Mouse (Mus musculus) bone marrow macrophage, adult 2 months (primary cell): Measurements from ENCODE around the gene Pbld2. TPM values are rescaled to one million over a fixed set of nuclear protein-coding genes. Genes with fewer than 3 reads are reported as not detected.

Source experiments
- H3K27ac ChIP-seq: 2 replicates; pipeline ENCODE4 v1.5.1; 2012; ENCODE audit warnings: low read depth, low read length; ENCODE audit not compliant: insufficient read depth
- H3K4me1 ChIP-seq: 2 replicates; pipeline ENCODE4 v1.6.1; 2012; ENCODE audit warnings: low read length; ENCODE audit not compliant: control insufficient read depth, insufficient read depth
- H3K4me3 ChIP-seq: 2 replicates; pipeline ENCODE4 v1.5.1; 2012; ENCODE audit warnings: mild to moderate bottlenecking, low read length, moderate library complexity; ENCODE audit not compliant: insufficient read depth
- CTCF ChIP-seq: IDR thresholded peaks from 2 replicates; pipeline ENCODE4 v1.5.1; 2012; ENCODE audit warnings: low read depth, mild to moderate bottlenecking, low read length, moderate library complexity
- POLR2A ChIP-seq: IDR thresholded peaks from 2 replicates; pipeline ENCODE4 v1.6.1; 2012; ENCODE audit warnings: mild to moderate bottlenecking, low read depth, low read length, borderline replicate concordance
- polyA plus RNA-seq: library from polyadenylated mRNA; stranded (reverse); fragments of >200 nt; gene quantifications from 2 replicates; pipeline ENCODE4 v1.2.4, GENCODE M21; 2012; ENCODE audit not compliant: missing spikeins, insufficient read depth, insufficient read length

Gene Pbld2
- polyA plus RNA-seq, 1 experiment = 0.24 TPM

GRCm38 (mm10) chr10:63089758-63090571 lies 65.8 kb downstream of the Pbld2 start:
- Histone ChIP-seq H3K4me1 (no peaks in the 10 kb centered on the region), H3K4me3 (no peak overlapping the region), H3K27ac (no peak overlapping the region)
- TF ChIP-seq POLR2A (no peak), CTCF (no peak)

GRCm38 (mm10) chr10:63091915-63092314 lies 67.8 kb downstream of the Pbld2 start:
- no peaks in the 10 kb centered on the region for H3K4me1 ChIP-seq
- TF ChIP-seq CTCF (no peak), POLR2A (no peak)
- H3K27ac ChIP-seq = no peak overlapping the region
- H3K4me3 ChIP-seq = no peak overlapping the region

DNA sequence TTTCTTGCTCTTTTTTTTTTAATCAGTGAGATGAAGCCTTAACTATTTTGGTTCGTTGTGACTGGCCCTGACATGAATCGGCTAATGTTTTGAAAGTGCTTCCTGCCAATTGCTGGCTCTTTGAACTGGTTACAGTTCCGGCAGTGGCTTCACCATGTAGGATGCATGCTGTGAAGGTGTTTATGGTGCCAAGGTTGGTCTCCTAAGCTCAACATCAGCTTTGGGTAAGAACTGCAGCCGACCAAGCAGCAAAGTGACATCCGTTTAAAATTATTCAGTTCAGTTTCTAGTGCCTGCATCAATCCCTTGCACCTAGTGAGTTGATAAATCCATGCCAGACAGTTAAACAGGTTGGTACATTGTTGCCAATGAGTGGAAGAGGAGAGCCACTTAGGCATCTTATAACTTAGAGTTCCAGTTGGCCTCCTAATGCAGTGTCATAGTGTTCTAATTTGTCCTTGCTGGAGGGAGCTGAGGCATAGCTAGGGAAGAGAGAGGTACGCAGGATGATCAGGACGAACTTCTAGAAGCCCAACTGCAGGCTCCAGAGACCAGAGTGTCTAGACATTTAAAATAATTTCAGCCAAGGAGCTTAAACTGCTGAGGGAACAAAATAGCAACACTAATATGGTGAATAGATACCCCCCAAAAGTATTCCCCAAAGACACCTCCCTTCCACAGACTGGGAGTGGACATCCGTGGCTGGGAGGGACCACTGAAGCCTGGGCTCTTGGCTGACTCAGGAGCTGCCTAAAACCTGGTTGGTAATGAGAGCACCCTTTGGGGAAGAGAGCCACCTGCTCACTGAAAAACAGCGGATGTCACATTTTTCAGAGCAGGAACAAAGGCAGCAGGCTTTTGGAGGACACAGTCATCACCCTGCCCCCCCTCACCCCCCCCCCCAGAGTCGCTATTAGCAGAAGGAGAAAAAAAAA lies 68.8 kb downstream of the Pbld2 start:
- TF ChIP-seq CTCF = no peak
- TF ChIP-seq POLR2A = no peak
- Histone ChIP-seq H3K27ac (no peak overlapping the region), H3K4me3 (no peak overlapping the region), H3K4me1 (no peaks in the 10 kb centered on the region)

DNA sequence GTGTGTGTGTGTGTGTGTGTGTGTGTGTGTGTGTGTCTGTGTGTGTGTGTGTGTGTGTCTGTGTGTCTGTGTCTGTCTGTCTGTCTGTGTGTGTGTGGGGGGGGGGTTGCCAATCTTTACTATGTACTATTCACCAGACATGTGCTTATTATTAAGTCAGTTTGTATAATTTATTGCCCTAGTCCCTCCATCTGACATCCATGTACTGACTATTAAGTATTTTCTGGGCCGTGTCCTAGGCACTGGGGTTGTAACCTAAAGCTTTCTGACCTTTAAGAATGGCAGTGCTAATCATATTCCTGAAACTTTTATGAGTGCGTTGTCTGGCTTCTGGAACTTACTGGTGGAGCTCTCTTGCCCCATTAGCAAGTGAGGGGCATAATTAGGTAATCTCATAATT lies 72.6 kb downstream of the Pbld2 start:
- no peak overlapping the region for H3K4me3 ChIP-seq
- H3K27ac ChIP-seq = no peak overlapping the region
- no peak for TF ChIP-seq POLR2A
- TF ChIP-seq CTCF = no peak
- no peaks in the 10 kb centered on the region for H3K4me1 ChIP-seq

DNA sequence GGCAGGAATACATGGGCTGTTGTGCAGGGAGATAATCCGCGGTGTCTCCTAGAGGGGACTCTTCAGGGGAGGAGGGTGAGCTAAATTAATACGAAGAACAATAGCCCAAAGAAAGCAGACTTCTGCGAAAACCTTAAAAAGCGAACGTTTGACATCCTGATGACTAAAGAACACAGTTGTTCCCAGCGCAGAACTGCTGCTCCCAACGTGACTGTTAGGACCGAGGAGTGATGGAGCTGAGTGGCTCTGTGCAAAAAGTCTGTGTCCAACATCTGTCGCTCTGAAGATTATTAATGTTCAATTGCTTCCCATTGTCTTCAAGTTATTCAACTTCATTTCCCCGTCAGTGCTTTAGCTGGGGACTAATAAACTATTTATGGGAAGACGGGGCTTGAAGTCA lies 74.1 kb downstream of the Pbld2 start:
- TF ChIP-seq POLR2A = no peak
- no peak for TF ChIP-seq CTCF
- Histone ChIP-seq H3K27ac (no peak overlapping the region), H3K4me3 (no peak overlapping the region), H3K4me1 (no peaks in the 10 kb centered on the region)

DNA sequence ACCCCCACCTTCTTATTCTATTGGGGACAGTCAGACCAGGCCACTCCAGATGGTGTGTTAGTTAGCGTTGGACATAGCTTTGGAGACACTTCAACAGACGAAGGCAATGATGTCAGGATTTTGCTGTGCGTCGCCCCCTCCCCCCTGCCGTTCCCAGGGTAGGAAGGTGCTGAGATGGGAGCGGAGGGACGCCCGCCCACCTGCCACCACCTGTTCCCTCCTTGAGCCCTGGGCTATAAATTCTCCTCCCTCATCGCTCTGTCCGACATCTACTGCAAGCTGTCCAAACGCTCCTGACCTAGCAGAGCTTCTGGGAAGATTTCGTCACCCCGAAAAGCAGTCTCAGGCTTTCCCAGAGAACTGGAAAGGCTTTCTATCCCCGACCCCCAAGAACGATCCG lies 75.4 kb downstream of the Pbld2 start, which contains the start of gene Atoh7:
Gene Atoh7 (plus strand): TSS at position 131 of the 400 bp plus-strand sequence.
- no peak within 1 kb of the TSS for H3K27ac ChIP-seq
- H3K4me1 ChIP-seq = no peaks in the 10 kb centered on the region
- peak within 1 kb of the TSS; percentile 62 for H3K4me3 ChIP-seq
- no peak for TF ChIP-seq CTCF
- no peak for TF ChIP-seq POLR2A

- Histone ChIP-seq H3K4me3 (peak overlapping the region; percentile 62), H3K4me1 (no peaks in the 10 kb centered on the region), H3K27ac (no peak overlapping the region)
- TF ChIP-seq CTCF (no peak), POLR2A (no peak)
These were observed 75.9 kb downstream of the Pbld2 start for GRCm38 (mm10) chr10:63099941-63100562.

DNA sequence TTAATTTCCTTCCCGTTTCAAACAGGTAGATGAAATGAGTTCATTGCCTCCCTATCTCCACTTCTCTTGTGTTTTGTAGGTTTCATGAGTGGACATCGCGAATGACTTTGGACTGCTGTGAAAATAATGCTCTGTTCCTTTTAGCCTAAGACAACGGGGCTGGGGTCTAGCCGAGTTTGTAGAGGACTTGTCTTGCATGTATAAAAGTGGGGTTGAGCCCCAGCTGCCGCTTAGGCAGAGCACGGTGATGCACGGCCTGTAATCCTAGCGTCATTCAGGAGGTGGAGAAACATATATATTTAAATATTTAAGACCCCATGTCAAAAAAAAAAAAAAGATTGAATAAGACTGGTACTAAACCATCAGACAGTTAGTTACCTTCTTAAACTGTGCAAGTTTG lies 76.5 kb downstream of the Pbld2 start:
- Histone ChIP-seq H3K27ac (no peak overlapping the region), H3K4me1 (no peaks in the 10 kb centered on the region), H3K4me3 (peak overlapping the region; percentile 62; the same call in 1 of the 2 replicates)
- TF ChIP-seq POLR2A (no peak), CTCF (no peak)

Other genes with a start within 250 kb of the Pbld2 start
- 82.6 and 93.4 TPM in 2 replicates for gene Ccar1, start 232.0 kb upstream of the Pbld2 start, polyA plus RNA-seq
- gene Tet1, start 115.3 kb upstream of the Pbld2 start, polyA plus RNA-seq = 0.67 TPM in 1 of 2 replicates, not detected in the other
- gene Slc25a16, start 103.7 kb upstream of the Pbld2 start, polyA plus RNA-seq = 15.1 and 17.3 TPM in 2 replicates
- 17.3 and 18.3 TPM in 2 replicates for gene Dna2, start 77.3 kb upstream of the Pbld2 start, polyA plus RNA-seq
- 17.4 and 18.9 TPM in 2 replicates for gene Rufy2, start 44.1 kb upstream of the Pbld2 start, polyA plus RNA-seq
- 44.2 and 55.0 TPM in 2 replicates for gene Hnrnph3, start 98 bp upstream of the Pbld2 start, polyA plus RNA-seq
- gene Pbld1, start 35.8 kb downstream of the Pbld2 start, polyA plus RNA-seq = not detected in 2 replicates
- not detected in 2 replicates for gene Atoh7, start 75.3 kb downstream of the Pbld2 start, polyA plus RNA-seq
- gene Mypn, start 179.6 kb downstream of the Pbld2 start, polyA plus RNA-seq = not detected in 2 replicates
- 107 and 111 TPM in 2 replicates for gene Herc4, start 219.5 kb downstream of the Pbld2 start, polyA plus RNA-seq